Mouse (Mus musculus) stomach, embryonic 16.5 days (tissue): ENCODE data around the gene Zfp286. TPM values are rescaled to one million over a fixed set of nuclear protein-coding genes. Genes with fewer than 3 reads are reported as not detected.

Experiments used
- ATAC-seq: fragments of 200-750 bp; cut with Nextera tagmentation; 2 replicates; pipeline ENCODE4 v1.8.0; 2017; ENCODE audit warnings: moderate number of reproducible peaks, moderate TSS enrichment; ENCODE audit not compliant: insufficient read depth, low FRiP score
- H3K27ac ChIP-seq: fragments of 300-500 bp; sonication (generic); 2 replicates; pipeline ENCODE4 v1.5.1; 2014; ENCODE audit warnings: low read length
- H3K27me3 ChIP-seq: fragments of 300-500 bp; sonication (generic); 2 replicates; pipeline ENCODE4 v1.6.1; 2014; ENCODE audit warnings: low read length, control low read depth, mixed read lengths; ENCODE audit not compliant: control insufficient read depth, insufficient read depth
- H3K36me3 ChIP-seq: fragments of 300-500 bp; sonication (generic); 2 replicates; pipeline ENCODE4 v1.6.1; 2014; ENCODE audit warnings: low read length; ENCODE audit not compliant: control insufficient read depth, insufficient read depth
- H3K4me1 ChIP-seq: fragments of 300-500 bp; sonication (generic); 2 replicates; pipeline ENCODE4 v1.6.1; 2014; ENCODE audit warnings: low read length, control low read depth, mixed read lengths; ENCODE audit not compliant: control insufficient read depth, insufficient read depth
- H3K4me2 ChIP-seq: fragments of 300-500 bp; sonication (generic); 2 replicates; pipeline ENCODE4 v1.6.1; 2014; ENCODE audit warnings: low read depth, low read length, mixed read lengths
- H3K4me3 ChIP-seq: fragments of 300-500 bp; sonication (generic); replicated peaks from 2 replicates; pipeline ENCODE4 v1.5.1; 2014; ENCODE audit warnings: mild to moderate bottlenecking, low read length
- H3K9ac ChIP-seq: fragments of 300-500 bp; sonication (generic); 2 replicates; pipeline ENCODE4 v1.6.1; 2014; ENCODE audit warnings: low read length
- H3K9me3 ChIP-seq: fragments of 300-500 bp; sonication (generic); replicated peaks from 2 replicates; pipeline ENCODE4 v1.6.1; 2016; ENCODE audit warnings: low read length, control low read depth; ENCODE audit not compliant: control insufficient read depth
- WGBS: fragments of 180-500 bp; shearing (Covaris S2); extraction: QIAGEN DNeasy Blood & Tissue Kit; methylation state at CpG from one replicate; pipeline ENCODE4 v1.1.7; 2014; 5-methylcytosine and 5-hydroxymethylcytosine counted together
- polyA plus RNA-seq: library from polyadenylated mRNA; unstranded; fragments of >200 nt; fragmentation: Nextera tagmentation; extraction: Ambion mirVana; gene quantifications from 2 replicates; pipeline ENCODE4 v1.2.1, GENCODE M21; 2015

Zfp286 gene
- polyA plus RNA-seq, 1 experiment from 2014 or later, result 14.6 TPM

GRCm38 (mm10) chr11:62744103-62744502, 45.2 kb downstream of the Zfp286 start:
- 45% methylated on average over 5 of the region's 5 CpGs for WGBS
- Histone ChIP-seq H3K27ac (no peak overlapping the region), H3K27me3 (peaks cover 3% of the 10 kb centered on the region; the same call in 1 of the 2 replicates), H3K9me3 (no peaks in the 10 kb centered on the region), H3K9ac (no peak overlapping the region), H3K4me2 (no peak overlapping the region), H3K36me3 (no peaks in the 10 kb centered on the region), H3K4me1 (0 out of 2 replicates have a peak, but pooled peaks cover 3% of the 10 kb centered on the region), H3K4me3 (no peak overlapping the region)
- ATAC-seq, result no peak

GRCm38 (mm10) chr11:62742261-62742957, 46.9 kb downstream of the Zfp286 start:
- no peaks in the 10 kb centered on the region for H3K36me3 ChIP-seq
- 77% methylated on average over 10 of the region's 10 CpGs for WGBS
- no peak for ATAC-seq

GRCm38 (mm10) chr11:62741186-62741585, 48.1 kb downstream of the Zfp286 start:
- ATAC-seq, result no peak
- 89% methylated on average over 2 of the region's 2 CpGs for whole genome bisulfite sequencing
- no peaks in the 10 kb centered on the region for H3K9me3 ChIP-seq

More at GRCm38 (mm10) chr11:62742261-62742957, 46.9 kb downstream of the Zfp286 start:
- Histone ChIP-seq H3K27ac (no peak overlapping the region), H3K4me2 (no peak overlapping the region), H3K4me1 (0 out of 2 replicates have a peak, but pooled peaks cover 3% of the 10 kb centered on the region), H3K9me3 (no peaks in the 10 kb centered on the region), H3K27me3 (peaks cover 3% of the 10 kb centered on the region; the same call in 1 of the 2 replicates), H3K9ac (no peak overlapping the region), H3K4me3 (no peak overlapping the region)

DNA sequence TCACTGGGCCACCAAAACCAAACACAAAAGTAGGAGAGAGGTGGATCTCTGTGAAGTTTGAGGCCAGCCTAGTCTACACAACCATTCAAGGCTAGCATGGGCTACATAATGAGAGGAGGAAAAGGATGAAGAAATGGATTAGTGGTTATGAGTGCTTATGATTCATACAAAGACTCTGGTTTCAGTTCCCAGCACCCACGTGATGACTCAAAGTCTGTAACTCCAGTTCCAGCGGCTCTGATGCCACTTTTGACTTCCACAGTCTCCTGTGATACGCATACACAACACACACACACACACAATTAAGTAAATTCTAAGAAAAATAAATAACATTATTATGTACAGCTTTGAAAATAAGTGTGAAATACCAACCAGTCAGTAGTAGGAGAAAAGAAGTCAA, 56.6 kb downstream of the Zfp286 start:
- no peaks in the 10 kb centered on the region for H3K36me3 ChIP-seq
- H3K4me3 ChIP-seq, result no peak overlapping the region
- no peaks in the 10 kb centered on the region for H3K27me3 ChIP-seq
- no peak overlapping the region for H3K9ac ChIP-seq
- no peak overlapping the region for H3K4me2 ChIP-seq
- 83% methylated on average over 3 of the region's 3 CpGs for WGBS
- H3K9me3 ChIP-seq, result no peaks in the 10 kb centered on the region
- H3K4me1 ChIP-seq, result peaks cover 4% of the 10 kb centered on the region
- no peak overlapping the region for H3K27ac ChIP-seq
- ATAC-seq, result no peak

More at GRCm38 (mm10) chr11:62741186-62741585, 48.1 kb downstream of the Zfp286 start:
- Histone ChIP-seq H3K4me1 (no peaks in the 10 kb centered on the region), H3K4me2 (no peak overlapping the region), H3K4me3 (no peak overlapping the region), H3K27ac (no peak overlapping the region), H3K27me3 (no peaks in the 10 kb centered on the region), H3K9ac (no peak overlapping the region), H3K36me3 (no peaks in the 10 kb centered on the region)

DNA sequence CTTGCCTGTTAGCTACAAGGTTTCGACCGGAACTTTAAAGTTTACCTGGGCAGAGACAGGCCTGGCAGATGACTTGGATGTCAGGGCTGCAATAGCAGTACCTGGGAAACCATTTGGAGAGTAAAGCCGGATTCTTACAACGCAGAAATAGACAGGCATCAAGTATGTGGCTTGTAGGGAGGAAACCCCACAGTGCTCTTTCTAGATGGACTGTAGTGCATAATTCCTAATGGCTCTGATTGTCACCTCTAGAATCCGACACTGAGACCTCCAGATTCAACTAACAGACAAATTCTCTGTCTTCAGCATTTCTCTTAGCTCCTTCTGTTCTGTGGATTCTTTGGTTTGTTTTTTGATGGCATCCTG, 57.3 kb downstream of the Zfp286 start:
- Histone ChIP-seq H3K27me3 (no peaks in the 10 kb centered on the region), H3K36me3 (no peaks in the 10 kb centered on the region), H3K9me3 (no peaks in the 10 kb centered on the region), H3K4me1 (peaks cover 4% of the 10 kb centered on the region), H3K4me3 (peak overlapping the region; percentile 72), H3K4me2 (peak overlapping the region; percentile 86), H3K27ac (no peak overlapping the region), H3K9ac (peak overlapping the region; percentile 80; the same call in 1 of the 2 replicates)
- 13% methylated on average over 5 of the region's 5 CpGs for WGBS
- ATAC-seq, result no peak

DNA sequence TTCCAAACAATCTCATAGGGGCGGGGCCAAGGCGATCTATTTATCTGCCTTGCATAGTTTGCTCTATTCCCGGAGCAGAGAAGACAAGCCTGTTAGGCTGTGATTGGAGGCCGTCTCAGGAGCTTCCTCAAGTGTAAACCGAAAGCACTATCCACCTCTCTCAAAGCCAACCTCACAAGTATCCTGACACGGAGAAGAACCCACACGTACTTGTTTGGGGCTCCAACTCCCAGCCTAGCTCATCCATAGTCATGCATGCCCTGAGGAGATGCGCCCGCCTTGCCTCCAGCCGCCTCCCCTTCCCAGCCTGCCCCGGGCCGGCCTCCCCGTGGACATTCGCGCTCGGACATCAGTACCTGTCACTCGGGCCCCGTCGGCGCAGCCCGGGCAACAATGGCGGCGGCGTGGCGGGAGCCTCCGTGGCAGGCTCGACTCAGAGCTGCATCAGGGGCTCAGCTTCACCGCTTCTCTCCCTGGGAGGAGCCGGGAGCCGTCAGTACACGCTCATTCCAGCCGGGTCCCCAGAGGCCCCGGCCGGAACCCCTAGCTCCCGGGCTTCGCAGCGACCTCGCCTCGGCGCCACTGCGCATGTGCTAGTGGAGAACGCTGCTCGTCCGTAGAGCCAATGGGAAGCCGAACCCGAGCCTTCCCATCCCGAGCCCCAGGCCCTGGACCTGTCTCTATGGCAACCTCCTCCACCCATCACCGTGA, 57.8 kb downstream of the Zfp286 start, which contains the start of gene Zfp287:
Gene Zfp287, minus strand, starts transcription at position 595 of the 711 bp plus-strand sequence.
- peak; percentile 96 for ATAC-seq
- under 1% methylated on average over 48 of the region's 48 CpGs for WGBS

DNA sequence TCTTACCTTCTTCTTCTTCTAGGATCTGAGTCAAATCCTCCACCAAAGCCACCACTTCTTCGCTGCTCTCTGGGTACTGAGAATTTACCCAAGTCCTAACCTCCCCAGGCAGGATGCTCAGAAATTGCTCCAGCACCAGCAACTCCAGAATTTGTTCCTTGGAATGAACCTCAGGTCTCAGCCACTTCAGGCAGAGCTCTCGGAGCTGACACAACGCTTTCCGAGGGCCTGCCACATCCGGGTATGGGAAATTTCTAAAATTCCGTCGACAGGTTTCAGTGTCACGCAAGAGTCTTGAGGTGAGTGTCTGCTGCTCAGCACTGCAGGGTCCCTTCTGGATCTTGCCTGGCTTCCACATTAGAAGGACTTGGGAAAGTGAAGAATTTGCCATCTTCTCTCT, 61.0 kb downstream of the Zfp286 start:
- Histone ChIP-seq H3K4me2 (no peak overlapping the region), H3K4me3 (no peak overlapping the region), H3K9me3 (no peaks in the 10 kb centered on the region), H3K27me3 (no peaks in the 10 kb centered on the region), H3K4me1 (peaks cover 4% of the 10 kb centered on the region), H3K27ac (no peak overlapping the region), H3K36me3 (0 out of 2 replicates have a peak, but pooled peaks cover 5% of the 10 kb centered on the region), H3K9ac (no peak overlapping the region)
- 93% methylated on average over 8 of the region's 8 CpGs for WGBS
- ATAC-seq, result no peak

More for the DNA sequence above, 57.8 kb downstream of the Zfp286 start, which contains the start of gene Zfp287:
- no peaks in the 10 kb centered on the region for H3K9me3 ChIP-seq
- peaks cover 4% of the 10 kb centered on the region for H3K4me1 ChIP-seq
- H3K4me2 ChIP-seq, result peak within 1 kb of the TSS; percentile 86
- peak within 1 kb of the TSS; percentile 69 for H3K27ac ChIP-seq
- H3K27me3 ChIP-seq, result no peaks in the 10 kb centered on the region
- H3K9ac ChIP-seq, result peak within 1 kb of the TSS; percentile 80
- peak within 1 kb of the TSS; percentile 72 for H3K4me3 ChIP-seq
- no peaks in the 10 kb centered on the region for H3K36me3 ChIP-seq

DNA sequence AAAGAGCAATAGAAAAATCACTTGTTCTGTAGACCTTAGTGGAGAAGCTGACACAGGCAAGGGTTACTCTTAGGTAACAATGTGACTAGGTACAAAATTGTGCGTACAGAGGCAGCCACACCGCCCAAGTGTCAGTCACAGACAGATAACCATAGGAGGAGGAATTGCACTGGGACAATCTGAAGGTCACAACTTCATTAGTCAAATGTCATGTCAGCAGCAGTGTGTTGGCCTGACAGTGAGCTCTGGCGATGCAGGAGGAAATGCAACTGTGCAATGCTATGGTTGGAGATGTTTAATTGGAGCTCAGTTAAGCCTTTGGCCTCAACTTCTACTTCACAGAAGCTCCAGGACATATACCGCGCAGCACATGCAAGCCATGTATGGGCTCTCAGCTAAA, 78.6 kb downstream of the Zfp286 start:
- no peak for ATAC-seq
- no peak overlapping the region for H3K9ac ChIP-seq
- H3K4me3 ChIP-seq, result no peak overlapping the region
- H3K9me3 ChIP-seq, result no peaks in the 10 kb centered on the region
- 75% methylated on average over 5 of the region's 5 CpGs for WGBS
- no peak overlapping the region for H3K4me2 ChIP-seq
- no peaks in the 10 kb centered on the region for H3K36me3 ChIP-seq
- H3K27me3 ChIP-seq, result no peaks in the 10 kb centered on the region
- no peak overlapping the region for H3K27ac ChIP-seq
- no peaks in the 10 kb centered on the region for H3K4me1 ChIP-seq

DNA sequence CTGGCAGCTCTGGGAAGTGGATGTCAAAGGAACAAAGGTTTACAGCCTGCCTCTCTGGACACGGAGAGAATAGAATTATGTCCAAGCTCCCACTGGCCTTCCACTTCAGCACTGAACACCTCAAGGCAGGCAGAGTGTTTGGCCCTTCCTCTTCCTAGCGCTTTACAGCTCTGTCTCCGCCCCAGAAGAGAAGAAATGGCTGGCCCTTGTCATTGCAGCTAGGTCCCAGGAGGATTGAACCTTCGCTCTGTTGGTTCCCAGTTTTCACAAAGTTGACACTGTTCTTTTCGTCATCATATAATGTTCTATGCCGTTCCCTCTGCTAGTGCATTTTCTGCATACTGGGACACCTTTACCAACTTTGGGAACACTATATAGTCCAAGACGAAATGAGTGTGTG, 81.0 kb downstream of the Zfp286 start:
- Histone ChIP-seq H3K27ac (no peak overlapping the region), H3K4me1 (no peaks in the 10 kb centered on the region), H3K9ac (no peak overlapping the region), H3K4me3 (no peak overlapping the region), H3K27me3 (no peaks in the 10 kb centered on the region), H3K9me3 (no peaks in the 10 kb centered on the region), H3K36me3 (no peaks in the 10 kb centered on the region), H3K4me2 (no peak overlapping the region)
- 81% methylated on average over 7 of the region's 7 CpGs for WGBS
- no peak for ATAC-seq
